Mouse (Mus musculus) v-Abl transformed pro-B cells (cell line): ENCODE measurements around the gene Zfyve27.

Experiments
- in situ Hi-C, 2 experiments: fragments of 400-800 bp; cut with MboI; formaldehyde crosslinking; loops; one replicate each; pipeline ENCODE4 v1.15.1; 2025; ENCODE audit not compliant: unreplicated experiment in 2 of 2

Gene Zfyve27

DNA sequence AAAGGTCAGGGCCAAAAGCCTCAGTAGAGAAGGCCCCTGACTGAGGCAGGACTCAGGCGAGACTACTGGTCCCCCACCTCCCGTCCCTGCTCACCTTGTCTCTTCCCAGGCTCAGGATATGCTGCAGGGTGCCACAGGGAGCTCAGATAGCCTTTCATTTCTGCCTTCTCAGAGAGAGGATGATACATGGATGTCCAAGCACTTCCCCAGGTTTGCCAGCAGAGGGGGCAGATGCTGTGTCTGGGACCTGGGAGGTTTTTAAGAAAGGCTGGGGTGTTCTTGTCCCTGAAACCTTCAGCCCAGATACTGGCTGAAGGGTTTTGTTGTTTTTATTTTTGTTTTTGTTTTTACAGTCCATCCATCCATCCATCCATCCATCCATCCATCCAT is 53.6 kb downstream of the Zfyve27 start:
- in situ Hi-C loops, result loop anchor here (5.0 to 25.0 kb wide), 5 partner anchors 95 to 1195 kb away; partner anchors contain the start of gene Crtac1 (in 1 of the 2)

DNA sequence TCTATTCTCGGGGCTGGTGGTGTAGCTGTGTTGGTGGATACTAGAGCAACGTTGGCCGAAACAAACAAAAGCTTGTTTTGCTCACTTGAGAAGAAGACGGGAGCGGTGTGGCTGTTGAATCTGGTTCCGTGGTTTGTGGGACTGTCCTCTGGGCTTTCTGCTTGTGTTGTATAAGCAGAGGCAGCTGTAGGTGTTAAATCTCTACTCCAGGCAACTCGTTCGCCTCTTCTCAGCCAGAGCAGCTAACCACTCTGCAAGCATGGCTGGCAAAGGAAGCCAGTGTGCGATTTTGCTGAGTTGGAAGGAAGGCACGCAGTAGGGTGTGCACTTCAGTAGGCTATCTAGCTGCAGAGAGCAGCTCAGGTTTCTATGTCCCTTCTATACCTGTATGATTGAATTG is 62.7 kb downstream of the Zfyve27 start:
- in situ Hi-C loops, result no loop called here

- in situ Hi-C loops, result no loop called here
Measured at GRCm38 (mm10) chr19:42229499-42230287, 65.9 kb downstream of the Zfyve27 start.

DNA sequence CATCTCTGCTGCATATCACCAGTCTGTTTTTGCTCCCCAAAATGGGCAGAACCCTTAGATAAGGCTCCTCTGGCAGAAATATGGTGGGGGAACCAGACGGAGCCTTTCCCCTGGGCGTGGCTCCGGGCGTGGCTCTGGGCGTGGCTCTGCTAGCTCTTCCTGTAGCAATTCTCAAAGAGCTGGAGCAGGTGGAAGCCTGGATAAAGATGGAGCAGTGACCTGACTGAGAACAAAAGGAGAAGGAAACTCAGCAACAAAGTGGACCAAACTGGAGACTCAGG is 66.5 kb downstream of the Zfyve27 start:
- in situ Hi-C loops, result no loop called here

GRCm38 (mm10) chr19:42230986-42231385 is 67.2 kb downstream of the Zfyve27 start:
- in situ Hi-C loops, result no loop called here

GRCm38 (mm10) chr19:42237602-42238340 is 74.0 kb downstream of the Zfyve27 start:
- in situ Hi-C loops, result no loop called here

DNA sequence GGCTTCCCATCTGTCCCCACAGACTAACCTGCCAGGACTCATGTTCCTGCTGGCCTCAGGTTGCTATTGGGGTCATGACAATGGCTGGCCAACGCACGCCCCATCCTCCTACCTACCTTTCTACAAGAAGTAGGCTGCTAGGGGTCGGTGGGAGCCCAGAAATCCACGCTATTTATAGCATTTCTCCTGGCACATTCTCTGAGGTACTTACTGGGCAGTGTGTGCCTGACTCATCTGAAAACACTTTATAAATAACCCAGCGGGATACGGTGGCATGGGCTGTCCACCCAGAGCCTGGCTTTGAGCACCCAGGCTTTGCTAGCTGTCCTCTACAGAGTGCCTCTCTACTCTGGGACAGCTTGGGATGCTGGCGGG is 74.6 kb downstream of the Zfyve27 start:
- in situ Hi-C loops, result no loop called here

DNA sequence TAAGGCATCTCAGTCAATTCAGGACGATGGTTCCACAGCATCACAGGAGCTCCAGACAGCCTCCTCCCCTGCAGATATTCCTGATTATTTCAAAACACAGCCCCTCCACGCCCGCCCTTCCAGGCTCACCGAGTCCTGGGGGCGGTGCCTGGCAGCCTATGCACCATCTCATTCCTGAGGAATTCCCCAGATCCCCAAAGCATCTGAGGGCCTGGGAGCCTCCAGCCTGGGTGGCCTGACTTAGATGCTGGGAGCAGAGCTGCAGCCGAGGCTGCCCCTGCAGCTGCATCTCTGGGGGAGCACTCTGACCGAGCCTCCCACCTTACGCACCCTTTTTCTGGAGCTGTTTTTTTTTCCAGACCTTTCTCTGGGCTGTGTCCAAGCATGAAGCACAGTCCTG is 77.1 kb downstream of the Zfyve27 start:
- in situ Hi-C loops, result no loop called here

DNA sequence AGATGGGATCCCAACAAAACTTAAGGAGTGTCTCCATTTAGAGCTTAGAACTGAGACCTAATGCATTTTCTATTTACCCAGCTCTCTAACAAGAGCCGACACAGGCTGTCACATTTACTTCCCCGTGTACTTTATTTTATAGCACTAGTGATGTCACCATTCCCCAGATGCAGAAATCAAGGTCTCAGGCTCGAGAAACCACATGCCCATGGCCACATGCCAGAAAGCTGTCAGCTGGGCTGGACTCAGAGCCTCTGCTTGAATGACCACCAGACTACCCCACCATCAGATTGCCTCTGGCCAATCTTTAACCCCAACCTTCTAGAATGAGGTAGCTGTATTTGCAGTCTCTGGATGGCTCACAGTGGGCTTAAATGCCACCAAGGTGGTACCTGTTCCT is 79.7 kb downstream of the Zfyve27 start:
- in situ Hi-C loops, result no loop called here
